Mouse (Mus musculus) Patski (cell line): ENCODE results near the gene Psmg4. TPM values are rescaled to one million over a fixed set of nuclear protein-coding genes. Genes with fewer than 3 reads are reported as not detected.

Experiments used
- ATAC-seq: fragments of 100-300 bp; one replicate; pipeline ENCODE4 v1.8.0; 2021
- CTCF ChIA-PET: fragments of 350-600 bp; sonication (Branson Sonifier 250); formaldehyde crosslinking; loops from one replicate; lab custom pipeline; 2022; ENCODE audit warnings: inconsistent platforms; lab: Charles Lee
- POLR2A ChIA-PET: fragments of 350-600 bp; sonication (Branson Sonifier 250); formaldehyde crosslinking; loops from one replicate; lab custom pipeline; 2022; ENCODE audit warnings: antibody characterized with exemption, inconsistent platforms; lab: Charles Lee
- DNase-seq: peaks from one replicate; pipeline ENCODE4 v3.0.0-alpha.2; 2011; ENCODE audit warnings: low read depth, low spot score
- H3K27me3 ChIP-seq: fragments of 371-371 bp; one replicate; pipeline ENCODE4 v1.5.1; 2021
- CTCF ChIP-seq: fragments of 100-300 bp; IDR thresholded peaks from one replicate; pipeline ENCODE4 v1.5.1; 2021
- in situ Hi-C: fragments of 300-500 bp; cut with MboI; formaldehyde crosslinking; loops from 3 replicates; pipeline ENCODE4 v1.11.1; 2018; ENCODE audit warnings: low pct_unique_long_range_greater_than_20kb, mixed read lengths
- polyA plus RNA-seq: library from polyadenylated mRNA; unstranded; gene quantifications from one replicate; pipeline ENCODE4 v1.2.3, GENCODE M21; 2021

Psmg4 gene
- polyA plus RNA-seq, 1 experiment from 2014 or later = 36.6 TPM

DNA sequence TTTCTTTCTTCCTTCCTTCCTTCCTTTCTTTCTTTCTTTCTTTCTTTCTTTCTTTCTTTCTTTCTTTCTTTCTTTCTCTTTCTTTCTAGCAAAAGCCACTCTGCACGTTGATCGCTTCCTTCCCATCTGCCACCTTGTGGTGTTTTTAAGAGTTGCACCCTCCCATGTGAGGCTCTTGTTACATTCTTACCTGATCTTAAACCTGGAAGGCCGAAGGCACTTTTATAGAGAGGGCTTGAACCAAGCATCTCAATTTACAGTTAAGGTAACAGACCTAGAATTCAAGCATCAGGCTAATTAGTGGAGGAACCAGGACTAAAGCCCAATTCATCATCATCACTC is 7.9 kb upstream of the Psmg4 start:
- TF ChIP-seq CTCF = peak; percentile 57
- ATAC-seq = no peak
- ChIA-PET CTCF (interaction anchor here (1.0 to 2.2 kb wide), 5 partner anchors 105 to 198 kb away, joined by 3 to 24 read pairs (median 4); partner anchors contain the start of gene Bphl), POLR2A (no interaction called here)
- DNase-seq = no peak
- no peaks in the 10 kb centered on the region for H3K27me3 ChIP-seq
- in situ Hi-C loops = loop anchor here (5.0 to 10.0 kb wide), 2 partner anchors 108 to 200 kb away; no protein-coding TSS in a partner anchor

DNA sequence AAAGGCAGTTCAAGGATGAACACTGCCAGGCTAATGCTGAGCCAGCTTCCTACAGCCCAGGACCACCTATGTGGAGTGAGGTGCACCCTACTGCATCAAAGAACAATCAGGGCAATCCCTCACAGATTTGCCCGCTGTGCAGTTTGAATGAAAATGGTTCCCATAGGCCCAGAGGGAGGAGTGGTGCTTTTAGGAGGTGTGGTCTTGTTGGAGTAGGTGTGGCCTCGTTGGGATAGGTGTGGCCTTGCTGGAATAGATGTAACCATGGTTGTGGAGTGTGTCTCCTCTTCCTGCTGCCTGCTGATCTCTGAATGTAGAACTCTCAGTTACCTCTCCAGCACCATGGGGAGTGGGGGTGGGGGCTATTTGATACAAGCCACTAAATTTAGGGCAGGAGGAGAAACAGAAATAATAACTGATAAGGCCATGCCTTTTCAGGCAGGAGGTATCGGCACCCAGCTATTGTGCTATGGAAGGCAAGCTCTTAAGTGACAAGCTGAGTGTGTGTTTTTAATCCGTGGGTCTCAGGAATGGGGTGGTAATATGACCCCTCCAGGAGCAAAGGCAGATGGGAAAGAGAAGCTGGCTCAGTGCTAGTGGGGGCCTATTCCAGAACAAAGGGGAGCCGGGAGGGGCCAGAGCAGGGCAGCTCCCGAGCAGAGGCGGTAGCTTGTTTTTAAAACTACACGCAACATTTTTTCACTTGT is 6.5 kb upstream of the Psmg4 start:
- no peak for TF ChIP-seq CTCF
- DNase-seq (no peak), ATAC-seq (no peak)
- H3K27me3 ChIP-seq = no peaks in the 10 kb centered on the region
- POLR2A ChIA-PET = no interaction called here
- CTCF ChIA-PET = interaction anchor here (0.8 to 1.5 kb wide), 2 partner anchors 108 to 110 kb away, joined by 3 to 4 read pairs; no protein-coding TSS in a partner anchor
- in situ Hi-C loops = loop anchor here (5.0 to 10.0 kb wide), 2 partner anchors 109 to 201 kb away; no protein-coding TSS in a partner anchor

GRCm38 (mm10) chr13:34156840-34157185 is 6.0 kb upstream of the Psmg4 start:
- POLR2A ChIA-PET = no interaction called here
- CTCF ChIA-PET = interaction anchor here (1.5 kb wide), 1 partner anchor 111 kb away, joined by 4 read pairs; no protein-coding TSS in a partner anchor
- in situ Hi-C loops = loop anchor here (5.0 to 10.0 kb wide), 2 partner anchors 110 to 202 kb away; no protein-coding TSS in a partner anchor
- no peaks in the 10 kb centered on the region for H3K27me3 ChIP-seq
- TF ChIP-seq CTCF = no peak
- DNase-seq = no peak
- ATAC-seq = no peak

DNA sequence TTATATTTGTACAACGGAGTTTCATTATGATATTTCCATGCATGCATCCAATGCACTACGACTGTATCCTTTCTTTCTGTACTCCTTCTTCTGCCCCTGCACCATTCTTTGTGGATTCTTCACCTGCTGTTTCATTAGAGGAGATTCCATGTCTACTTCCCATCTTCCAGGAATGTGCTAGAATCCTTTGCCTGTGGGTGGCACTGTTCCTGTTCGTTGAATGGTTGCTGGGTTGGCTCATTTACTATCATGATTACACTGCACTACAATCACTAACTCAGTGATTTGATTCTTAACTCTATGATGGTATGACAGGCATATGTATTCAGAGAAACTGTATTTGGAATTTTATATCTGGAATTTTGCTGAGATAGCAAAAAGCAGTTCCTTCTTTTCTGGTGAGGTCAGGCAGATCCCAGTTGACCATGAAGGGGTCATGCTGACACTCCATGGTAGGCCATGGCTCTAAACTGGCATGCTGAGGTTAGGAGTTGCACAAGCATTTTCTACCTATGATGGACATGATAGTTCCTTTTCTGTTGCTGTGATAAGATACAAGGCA is 5.1 kb upstream of the Psmg4 start:
- H3K27me3 ChIP-seq = no peaks in the 10 kb centered on the region
- no peak for ATAC-seq
- DNase-seq = no peak
- ChIA-PET POLR2A (no interaction called here), CTCF (interaction anchor here (1.5 kb wide), 1 partner anchor 112 kb away, joined by 4 read pairs; no protein-coding TSS in a partner anchor)
- no peak for TF ChIP-seq CTCF
- in situ Hi-C loops = loop anchor here (5.0 to 10.0 kb wide), 2 partner anchors 110 to 203 kb away; no protein-coding TSS in a partner anchor

DNA sequence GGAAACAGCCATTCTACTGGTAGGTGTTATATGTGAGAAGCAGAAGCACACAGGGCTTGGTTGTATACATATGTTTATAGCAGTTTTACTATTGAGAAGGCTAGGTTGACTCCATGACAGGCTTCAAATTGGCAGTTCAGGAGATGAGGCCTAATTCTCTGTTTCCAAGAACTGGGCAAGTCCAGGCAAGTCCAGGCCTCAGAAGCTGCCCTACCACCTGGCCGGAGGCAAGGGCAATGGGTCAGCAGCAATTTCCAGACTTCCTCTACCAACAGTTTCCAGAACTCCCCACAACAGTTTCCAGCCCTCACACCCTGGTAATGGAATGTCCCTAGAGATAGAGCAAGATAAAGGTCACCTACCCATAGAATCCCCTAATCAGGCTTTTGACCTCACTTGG is 2.8 kb upstream of the Psmg4 start:
- no peaks in the 10 kb centered on the region for H3K27me3 ChIP-seq
- ChIA-PET CTCF (interaction anchor here (1.8 kb wide), 1 partner anchor 24 kb away, joined by 3 read pairs; no protein-coding TSS in a partner anchor), POLR2A (no interaction called here)
- DNase-seq = no peak
- no peak for ATAC-seq
- in situ Hi-C loops = loop anchor here (5.0 to 10.0 kb wide), 2 partner anchors 113 to 205 kb away; no protein-coding TSS in a partner anchor
- no peak for TF ChIP-seq CTCF

- no peaks in the 10 kb centered on the region for H3K27me3 ChIP-seq
- no peak for TF ChIP-seq CTCF
- ChIA-PET CTCF (interaction anchor here (1.3 kb wide), 1 partner anchor 118 kb away, joined by 5 read pairs; no protein-coding TSS in a partner anchor), POLR2A (interaction anchor here (0.9 to 1.3 kb wide), 3 partner anchors 11 to 104 kb away, joined by 3 read pairs; no protein-coding TSS in a partner anchor)
- no peak for DNase-seq
- peak; percentile 23 for ATAC-seq
- in situ Hi-C loops = no loop called here
These were observed 676 bp downstream of the Psmg4 start for GRCm38 (mm10) chr13:34163304-34163975.

DNA sequence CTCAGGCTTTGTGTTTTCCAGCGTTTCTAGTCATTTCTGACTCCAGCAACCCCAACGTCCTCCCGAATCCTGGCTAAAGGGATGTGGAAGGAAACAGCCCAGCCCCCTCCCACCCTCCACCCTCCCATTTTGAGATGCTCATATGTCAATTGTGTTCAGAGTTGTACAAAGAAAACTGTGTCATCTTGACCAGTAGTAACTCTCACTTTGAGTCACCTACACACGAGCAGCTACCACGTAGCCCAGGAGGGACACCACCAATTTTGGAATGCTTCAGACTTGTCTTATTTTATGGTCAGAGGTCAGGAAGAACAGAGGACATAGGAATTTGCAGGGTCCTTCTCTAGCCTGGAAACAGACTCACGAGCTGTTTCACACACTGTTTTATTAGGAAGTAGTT is 11.3 kb downstream of the Psmg4 start:
- in situ Hi-C loops = no loop called here
- ATAC-seq (no peak), DNase-seq (no peak)
- no peak for TF ChIP-seq CTCF
- H3K27me3 ChIP-seq = no peaks in the 10 kb centered on the region
- ChIA-PET POLR2A (interaction anchor here (1.1 kb wide), 1 partner anchor 10 kb away, joined by 3 read pairs; no protein-coding TSS in a partner anchor), CTCF (no interaction called here)

DNA sequence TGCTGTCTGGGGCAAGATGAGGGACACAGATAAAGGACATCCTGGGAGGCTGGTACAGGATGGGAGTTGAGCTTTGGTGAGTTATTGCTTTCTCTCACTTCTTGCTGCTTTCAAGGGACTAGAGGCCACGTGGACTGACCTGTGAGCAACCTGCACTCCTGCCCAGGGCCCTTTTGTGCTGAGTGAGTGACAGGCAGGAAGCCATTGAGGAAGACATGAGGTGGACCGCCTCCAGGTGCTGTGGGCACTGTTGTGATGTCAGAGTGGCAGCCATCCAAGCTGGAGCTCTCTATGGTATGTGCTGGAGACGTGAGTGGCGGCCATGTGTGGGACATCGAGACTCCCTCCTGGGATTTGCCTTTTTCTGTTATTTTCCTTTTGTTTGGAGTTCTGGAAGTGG is 18.9 kb downstream of the Psmg4 start:
- TF ChIP-seq CTCF = no peak
- POLR2A ChIA-PET = no interaction called here
- no peaks in the 10 kb centered on the region for H3K27me3 ChIP-seq
- ATAC-seq (no peak), DNase-seq (no peak)
- in situ Hi-C loops = no loop called here
- CTCF ChIA-PET = interaction anchor here (1.3 kb wide), 1 partner anchor 448 kb away, joined by 3 read pairs; no protein-coding TSS in a partner anchor

DNA sequence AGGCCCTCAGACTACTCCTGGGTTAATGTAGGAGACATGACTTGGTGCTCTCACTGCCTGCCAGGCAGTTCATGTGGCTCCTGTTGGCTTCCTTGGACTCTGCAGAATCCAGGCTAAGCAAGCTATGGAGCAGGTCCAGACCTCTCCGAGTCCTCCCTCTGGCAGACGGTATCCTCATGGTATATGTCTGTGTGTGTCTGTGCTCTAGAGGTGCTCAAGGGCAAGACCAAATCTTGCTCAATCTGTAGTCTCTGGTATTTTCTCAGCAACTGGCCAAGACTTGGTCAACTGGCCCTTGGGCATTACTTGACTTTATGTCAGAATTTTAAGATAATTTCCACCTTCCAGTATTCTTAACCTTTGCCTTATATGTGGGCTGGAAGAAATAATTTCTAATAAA is 22.6 kb downstream of the Psmg4 start:
- H3K27me3 ChIP-seq = no peaks in the 10 kb centered on the region
- TF ChIP-seq CTCF = no peak
- ChIA-PET CTCF (no interaction called here), POLR2A (no interaction called here)
- DNase-seq (no peak), ATAC-seq (no peak)
- in situ Hi-C loops = loop anchor here (5.0 kb wide), 2 partner anchors 447 to 682 kb away; no protein-coding TSS in a partner anchor

GRCm38 (mm10) chr13:34187571-34187970 is 24.8 kb downstream of the Psmg4 start:
- ATAC-seq (no peak), DNase-seq (no peak)
- ChIA-PET POLR2A (no interaction called here), CTCF (interaction anchor here (0.6 to 1.9 kb wide), 7 partner anchors 11 to 446 kb away, joined by 3 to 9 read pairs (median 3); no protein-coding TSS in a partner anchor)
- in situ Hi-C loops = loop anchor here (5.0 kb wide), 2 partner anchors 445 to 680 kb away; no protein-coding TSS in a partner anchor
- TF ChIP-seq CTCF = peak; percentile 93
- H3K27me3 ChIP-seq = no peaks in the 10 kb centered on the region
